Mouse (Mus musculus) stomach, postnatal 0 days (tissue): ENCODE data around the gene Gm11554. TPM values are rescaled to one million over a fixed set of nuclear protein-coding genes. Genes with fewer than 3 reads are reported as not detected.
"Not testable (repeated sequence)": the region's sequence is repeated elsewhere in the genome, so short reads cannot be mapped to it uniquely, and the experiment has no call there.

Source experiments
- ATAC-seq: fragments of 200-750 bp; cut with Nextera tagmentation; 2 replicates; pipeline ENCODE4 v1.8.0; 2017; ENCODE audit not compliant: low FRiP score, low TSS enrichment
- DNase-seq: peaks from one replicate; pipeline ENCODE4 v3.0.0-alpha.2; 2016; ENCODE audit warnings: low spot score
- H3K27ac ChIP-seq: fragments of 300-500 bp; sonication (generic); replicated peaks from 2 replicates; pipeline ENCODE4 v1.5.1; 2014; ENCODE audit warnings: mild to moderate bottlenecking, control low read depth
- H3K27me3 ChIP-seq: fragments of 300-500 bp; sonication (generic); 2 replicates; pipeline ENCODE4 v1.6.1; 2014; ENCODE audit warnings: low read length; ENCODE audit not compliant: control insufficient read depth, insufficient read depth
- H3K36me3 ChIP-seq: fragments of 300-500 bp; sonication (generic); 2 replicates; pipeline ENCODE4 v1.6.1; 2014; ENCODE audit warnings: low read length, mixed read lengths; ENCODE audit not compliant: control insufficient read depth, insufficient read depth
- H3K4me1 ChIP-seq: fragments of 300-500 bp; sonication (generic); replicated peaks from 2 replicates; pipeline ENCODE4 v1.6.1; 2014; ENCODE audit warnings: antibody characterized with exemption; ENCODE audit not compliant: control insufficient read depth, insufficient read depth
- H3K4me2 ChIP-seq: fragments of 300-500 bp; sonication (generic); replicated peaks from 2 replicates; pipeline ENCODE4 v1.6.1; 2014; ENCODE audit warnings: low read depth, mild to moderate bottlenecking, control low read depth, moderate library complexity
- H3K4me3 ChIP-seq: fragments of 300-500 bp; sonication (generic); 2 replicates; pipeline ENCODE4 v1.5.1; 2014; ENCODE audit warnings: low read depth, low read length, control low read depth
- H3K9ac ChIP-seq: fragments of 300-500 bp; sonication (generic); 2 replicates; pipeline ENCODE4 v1.6.1; 2014; ENCODE audit warnings: mild to moderate bottlenecking, low read length, control low read depth, mixed read lengths
- H3K9me3 ChIP-seq: fragments of 300-500 bp; sonication (generic); 2 replicates; pipeline ENCODE4 v1.6.1; 2016; ENCODE audit warnings: low read length; ENCODE audit not compliant: control insufficient read depth
- CTCF ChIP-seq: IDR thresholded peaks from 2 replicates; pipeline ENCODE4 v1.5.1; 2016; ENCODE audit warnings: antibody characterized with exemption, low read depth, mild to moderate bottlenecking, moderate library complexity
- EP300 ChIP-seq: optimal IDR thresholded peaks from 2 replicates; pipeline ENCODE3; 2016; ENCODE audit warnings: antibody characterized with exemption
- WGBS: fragments of 180-500 bp; shearing (Covaris S2); extraction: QIAGEN DNeasy Blood & Tissue Kit; methylation state at CpG from one replicate; pipeline ENCODE4 v1.1.7; 2014; 5-methylcytosine and 5-hydroxymethylcytosine counted together
- polyA plus RNA-seq: library from polyadenylated mRNA; unstranded; fragments of >200 nt; fragmentation: Nextera tagmentation; extraction: Ambion mirVana; gene quantifications from 2 replicates; pipeline ENCODE4 v1.2.1, GENCODE M21; 2015

Gm11554 gene
- polyA plus RNA-seq, 1 experiment from 2014 or later: not detected

GRCm38 (mm10) chr11:99793367-99793766 lies 10.9 kb downstream of the Gm11554 start, which contains the start of gene Gm11596:
TSS of gene Gm11596 (minus strand) at chr11:99793467.
- Histone ChIP-seq H3K27ac (no peak within 1 kb of the TSS), H3K4me1 (no peaks in the 10 kb centered on the region), H3K9ac (no peak within 1 kb of the TSS), H3K27me3 (no peaks in the 10 kb centered on the region), H3K9me3 (no peaks in the 10 kb centered on the region), H3K36me3 (no peaks in the 10 kb centered on the region), H3K4me3 (no peak within 1 kb of the TSS), H3K4me2 (no peak within 1 kb of the TSS)
- TF ChIP-seq EP300 (no peak), CTCF (no peak)
- 70% methylated on average over 2 of the region's 2 CpGs for WGBS
- no peak for ATAC-seq
- no peak for DNase-seq

- not testable (repeated sequence) for H3K4me2 ChIP-seq, H3K4me3 ChIP-seq, H3K4me1 ChIP-seq, H3K9ac ChIP-seq, DNase-seq, ATAC-seq, H3K27ac ChIP-seq, H3K27me3 ChIP-seq, H3K36me3 ChIP-seq, H3K9me3 ChIP-seq
Measured at GRCm38 (mm10) chr11:99784900-99785299, 19.3 kb downstream of the Gm11554 start, which contains the start of gene Krtap4-9. TSS of gene Krtap4-9 (plus strand) at chr11:99785200.

- H3K27me3 ChIP-seq: no peaks in the 10 kb centered on the region
- H3K4me3 ChIP-seq: no peak within 1 kb of the TSS
- no peak for ATAC-seq
- H3K4me2 ChIP-seq: no peak within 1 kb of the TSS
- H3K9me3 ChIP-seq: no peaks in the 10 kb centered on the region
- TF ChIP-seq EP300: no peak
- no peak for TF ChIP-seq CTCF
- no peak for DNase-seq
- no peak within 1 kb of the TSS for H3K9ac ChIP-seq
- no peaks in the 10 kb centered on the region for H3K36me3 ChIP-seq
- WGBS: 95% methylated on average over 2 of the region's 2 CpGs
- no peaks in the 10 kb centered on the region for H3K4me1 ChIP-seq
- no peak within 1 kb of the TSS for H3K27ac ChIP-seq
Measured at GRCm38 (mm10) chr11:99780604-99781003, 23.6 kb downstream of the Gm11554 start, which contains the start of gene Krtap4-8. TSS of gene Krtap4-8 (minus strand) at chr11:99780704.

GRCm38 (mm10) chr11:99778401-99778800 lies 25.8 kb downstream of the Gm11554 start:
- no peak for ATAC-seq

GRCm38 (mm10) chr11:99772813-99773212 lies 31.4 kb downstream of the Gm11554 start, which contains the start of gene Gm11595:
TSS of gene Gm11595 (minus strand) at chr11:99772913.
- not testable (repeated sequence) for H3K27me3 ChIP-seq, ATAC-seq, H3K9ac ChIP-seq, H3K27ac ChIP-seq, H3K4me3 ChIP-seq, H3K4me2 ChIP-seq, H3K9me3 ChIP-seq, DNase-seq, H3K36me3 ChIP-seq, H3K4me1 ChIP-seq

More at GRCm38 (mm10) chr11:99778401-99778800, 25.8 kb downstream of the Gm11554 start:
- DNase-seq: no peak
- Histone ChIP-seq H3K4me2 (no peak overlapping the region), H3K27ac (no peak overlapping the region), H3K36me3 (no peaks in the 10 kb centered on the region), H3K27me3 (no peaks in the 10 kb centered on the region), H3K4me1 (no peaks in the 10 kb centered on the region), H3K9me3 (no peaks in the 10 kb centered on the region), H3K4me3 (no peak overlapping the region), H3K9ac (no peak overlapping the region)
- TF ChIP-seq EP300 (no peak), CTCF (no peak)
- WGBS: 58% methylated on average over 7 of the region's 7 CpGs

- Histone ChIP-seq H3K4me1 (no peaks in the 10 kb centered on the region), H3K4me2 (no peak overlapping the region), H3K36me3 (no peaks in the 10 kb centered on the region), H3K9me3 (no peaks in the 10 kb centered on the region), H3K4me3 (no peak overlapping the region), H3K27ac (no peak overlapping the region), H3K9ac (no peak overlapping the region), H3K27me3 (no peaks in the 10 kb centered on the region)
- TF ChIP-seq EP300 (no peak), CTCF (no peak)
- ATAC-seq (no peak), DNase-seq (no peak)
- 62% methylated on average over 2 of the region's 2 CpGs for WGBS
Measured at GRCm38 (mm10) chr11:99768410-99768809, 35.8 kb downstream of the Gm11554 start.
